Mouse (Mus musculus) CD4-positive, CD25-positive, alpha-beta regulatory T cell, adult 2 months (primary cell): Measurements from ENCODE around the gene Cdadc1.

Experiments
- DNase-seq: peaks from one replicate; pipeline ENCODE4 v3.0.0-alpha.2; 2012; ENCODE audit warnings: low read depth, low spot score

Cdadc1 gene

GRCm38 (mm10) chr14:59543956-59544355 is 53.8 kb downstream of the Cdadc1 start:
- no peak for DNase-seq

- DNase-seq: no peak
These were observed 54.5 kb downstream of the Cdadc1 start for GRCm38 (mm10) chr14:59543158-59543826.

GRCm38 (mm10) chr14:59540761-59541160 is 57.0 kb downstream of the Cdadc1 start:
- no peak for DNase-seq

GRCm38 (mm10) chr14:59540230-59540629 is 57.5 kb downstream of the Cdadc1 start:
- no peak for DNase-seq

- no peak for DNase-seq
These were observed 59.8 kb downstream of the Cdadc1 start for GRCm38 (mm10) chr14:59537829-59538432.

GRCm38 (mm10) chr14:59533908-59534307 is 63.9 kb downstream of the Cdadc1 start:
- DNase-seq: no peak

GRCm38 (mm10) chr14:59532986-59533385 is 64.8 kb downstream of the Cdadc1 start:
- no peak for DNase-seq

GRCm38 (mm10) chr14:59530801-59531200 is 67.0 kb downstream of the Cdadc1 start:
- DNase-seq: no peak

- no peak for DNase-seq
These were observed 71.9 kb downstream of the Cdadc1 start for GRCm38 (mm10) chr14:59525843-59526242.

- no peak for DNase-seq
These were observed 83.8 kb downstream of the Cdadc1 start for GRCm38 (mm10) chr14:59513922-59514444.
